ENCODE assay signal across 8 mouse cellular contexts in the genomic region with DNA sequence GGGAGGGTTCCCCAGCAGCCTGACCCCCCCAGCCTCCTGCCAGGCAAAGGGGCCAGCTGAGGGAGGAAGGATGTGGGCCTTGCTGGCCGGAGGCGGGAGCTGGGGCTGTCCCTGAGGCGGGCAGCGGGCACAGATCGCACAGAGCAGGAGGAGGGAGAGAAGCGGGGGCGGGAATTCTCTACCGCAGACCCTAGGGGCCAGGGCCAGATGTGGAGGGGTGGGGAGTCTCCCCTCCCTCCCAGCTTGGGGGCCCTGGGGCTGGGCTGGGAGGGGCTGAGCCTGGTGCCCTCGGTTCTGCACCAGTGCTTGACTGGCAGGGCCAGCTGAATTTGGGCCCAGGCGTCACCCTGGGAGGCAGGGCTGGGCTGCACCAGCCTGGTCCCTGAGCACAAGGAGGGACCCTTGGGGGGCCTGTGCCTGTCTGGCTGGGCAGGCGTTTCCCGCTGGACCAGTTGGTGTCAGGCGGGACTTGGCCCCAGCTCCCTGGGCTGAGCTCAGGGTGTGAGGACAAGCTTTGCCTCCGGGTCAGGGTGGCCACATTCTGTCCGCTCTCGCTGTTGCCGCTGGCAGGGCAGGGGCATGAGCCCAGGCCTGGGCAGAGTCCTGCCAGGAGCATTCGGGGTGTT. TPM values are rescaled to one million over a fixed set of nuclear protein-coding genes. Genes with fewer than 3 reads are reported as not detected.
A peak's percentile ranks its signal among the peaks of the same experiment; 100 is the strongest.
DNase-seq lines count a peak whose midpoint lies in the region; ATAC-seq and TF ChIP-seq lines count a peak whose summit lies in the region.

No protein-coding gene starts in this region.

- H3K36me3 ChIP-seq in hindbrain, embryonic 15.5 days = no peaks in the 10 kb centered on the region
- H3K36me3 ChIP-seq in limb, embryonic 12.5 days = peaks cover 13% of the 10 kb centered on the region; the same call in 1 of the 2 replicates
- H3K36me3 ChIP-seq in midbrain, postnatal 0 days (ENCODE audit: insufficient read depth, low read length) = no peaks in the 10 kb centered on the region

- H3K27ac ChIP-seq in cerebellum, adult 2 months (ENCODE audit: insufficient read depth, low read length) = peak overlapping the region; percentile 67
- H3K27ac ChIP-seq in hindbrain, embryonic 15.5 days (replicated peaks) = peak overlapping the region; percentile 98
- H3K27ac ChIP-seq in limb, embryonic 12.5 days = peak overlapping the region; percentile 98
- H3K27ac ChIP-seq in midbrain, postnatal 0 days (ENCODE audit: low read depth, low read length) = peak overlapping the region; percentile 96

- TF ChIP-seq CTCF in cerebellum, adult 2 months (IDR thresholded peaks at IDR 0.05; ENCODE audit: borderline replicate concordance, insufficient read depth, low read depth, low read length) = no peak
- no peak for TF ChIP-seq CTCF in midbrain, postnatal 0 days (IDR thresholded peaks at IDR 0.05)

- peak overlapping the region; percentile 98 for H3K4me3 ChIP-seq in cerebellum, adult 2 months (replicated peaks; ENCODE audit: insufficient read depth, low read depth, low read length)
- H3K4me3 ChIP-seq in hindbrain, embryonic 15.5 days = peak overlapping the region; percentile 99
- H3K4me3 ChIP-seq in limb, embryonic 12.5 days (replicated peaks) = peak overlapping the region; percentile 96
- H3K4me3 ChIP-seq in midbrain, postnatal 0 days (ENCODE audit: low read depth, low read length) = peak overlapping the region; percentile 95

- H3K4me2 ChIP-seq in hindbrain, embryonic 15.5 days = peak overlapping the region; percentile 95
- H3K4me2 ChIP-seq in limb, embryonic 12.5 days = peak overlapping the region; percentile 97
- H3K4me2 ChIP-seq in midbrain, postnatal 0 days (ENCODE audit: low read depth, low read length, poor library complexity, severe bottlenecking) = peak overlapping the region; percentile 98

- H3K4me1 ChIP-seq in cerebellum, adult 2 months (ENCODE audit: control insufficient read depth, insufficient read depth, low read length) = peaks cover 37% of the 10 kb centered on the region
- H3K4me1 ChIP-seq in hindbrain, embryonic 15.5 days (replicated peaks) = peaks cover 67% of the 10 kb centered on the region
- peaks cover 72% of the 10 kb centered on the region for H3K4me1 ChIP-seq in limb, embryonic 12.5 days (replicated peaks)
- peaks cover 32% of the 10 kb centered on the region for H3K4me1 ChIP-seq in midbrain, postnatal 0 days (ENCODE audit: insufficient read depth, low read length)

- under 1% methylated on average over 18 of the region's 18 CpGs for WGBS in cerebellum, adult 2 months
- 1% methylated on average over 10 of the region's 18 CpGs for WGBS in hindbrain, embryonic 15.5 days
- WGBS in limb, embryonic 12.5 days = 3% methylated on average over 16 of the region's 18 CpGs
- WGBS in midbrain, postnatal 0 days = 2% methylated on average over 16 of the region's 18 CpGs

- H3K9me3 ChIP-seq in hindbrain, embryonic 15.5 days = no peaks in the 10 kb centered on the region
- H3K9me3 ChIP-seq in limb, embryonic 12.5 days = no peaks in the 10 kb centered on the region
- H3K9me3 ChIP-seq in midbrain, postnatal 0 days (ENCODE audit: low read length) = no peaks in the 10 kb centered on the region

- DNase-seq in embryo, embryonic 10 days (ENCODE audit: low spot score) = peak; percentile 47
- DNase-seq in embryo, embryonic 9.5 days (ENCODE audit: extremely low spot score) = no peak
- DNase-seq in cerebellum, adult 2 months = peak; percentile 77 to 79
- peak; percentile 73 for DNase-seq in gastrocnemius, postnatal 10 days
- peak; percentile 40 for DNase-seq in midbrain, postnatal 0 days (ENCODE audit: low spot score)
- peak; percentile 58 for DNase-seq in testis, postnatal 14 days (ENCODE audit: low spot score)

- ATAC-seq in hindbrain, embryonic 15.5 days (ENCODE audit: low FRiP score, low read depth) = peak; percentile 20; the same call in 1 of the 2 replicates
- ATAC-seq in limb, embryonic 12.5 days (ENCODE audit: insufficient number of reproducible peaks, insufficient read depth, low FRiP score, low TSS enrichment, low read depth) = peak; percentile 30
- peak; percentile 13; the same call in 1 of the 2 replicates for ATAC-seq in midbrain, postnatal 0 days (ENCODE audit: low FRiP score)

- no peak for TF ChIP-seq POLR2A in cerebellum, adult 2 months (IDR thresholded peaks at IDR 0.05; ENCODE audit: borderline replicate concordance, insufficient read depth, low read length)

- H3K9ac ChIP-seq in hindbrain, embryonic 15.5 days = peak overlapping the region; percentile 98
- H3K9ac ChIP-seq in limb, embryonic 12.5 days (replicated peaks) = peak overlapping the region; percentile 98
- H3K9ac ChIP-seq in midbrain, postnatal 0 days (replicated peaks; ENCODE audit: low read length, poor library complexity, severe bottlenecking) = peak overlapping the region; percentile 95

- H3K27me3 ChIP-seq in cerebellum, adult 2 months (ENCODE audit: control insufficient read depth, insufficient read depth, low read length) = no peaks in the 10 kb centered on the region
- H3K27me3 ChIP-seq in hindbrain, embryonic 15.5 days = peaks cover 10% of the 10 kb centered on the region
- H3K27me3 ChIP-seq in limb, embryonic 12.5 days = peaks cover 11% of the 10 kb centered on the region
- H3K27me3 ChIP-seq in midbrain, postnatal 0 days (ENCODE audit: insufficient read depth, low read length) = peaks cover 5% of the 10 kb centered on the region; the same call in 1 of the 2 replicates

RNA-seq across cellular contexts. Expression of gene Ahdc1, which starts 2.3 kb away (rescaled TPM):
- polyA plus RNA-seq in cerebellum, adult 2 months (2012; rRNA removed) = 30.8 and 34.3 TPM in 2 replicates
- 10 to 100 TPM; 58.2 to 82.8 TPM for total RNA-seq in gastrocnemius, postnatal 10 days (2021)
- polyA plus RNA-seq in hindbrain, embryonic 15.5 days (2015; fragmentation: Nextera tagmentation; extraction: Ambion mirVana) = 11.8 and 13.9 TPM in 2 replicates
- polyA plus RNA-seq in limb, embryonic 12.5 days (2016; fragmentation: Nextera tagmentation; extraction: Ambion mirVana) = 13.2 and 14.5 TPM in 2 replicates
- 105 and 115 TPM in 2 replicates for total RNA-seq in midbrain, postnatal 0 days (2014; rRNA removed)
- 9.2 and 11.0 TPM in 2 replicates for polyA plus RNA-seq in midbrain, postnatal 0 days (2015; fragmentation: Nextera tagmentation; extraction: Ambion mirVana)

RNA-seq across cellular contexts. Expression of gene Fgr, which starts 39.5 kb away (rescaled TPM):
- 0.32 and 0.38 TPM in 2 replicates for polyA plus RNA-seq in cerebellum, adult 2 months (2012; rRNA removed)
- total RNA-seq in gastrocnemius, postnatal 10 days (2021) = under 1 TPM; 0.09 to 0.54 TPM
- 0.04 and 0.21 TPM in 2 replicates for polyA plus RNA-seq in hindbrain, embryonic 15.5 days (2015; fragmentation: Nextera tagmentation; extraction: Ambion mirVana)
- 0.26 and 0.36 TPM in 2 replicates for polyA plus RNA-seq in limb, embryonic 12.5 days (2016; fragmentation: Nextera tagmentation; extraction: Ambion mirVana)
- total RNA-seq in midbrain, postnatal 0 days (2014; rRNA removed) = 0.33 and 0.47 TPM in 2 replicates
- polyA plus RNA-seq in midbrain, postnatal 0 days (2015; fragmentation: Nextera tagmentation; extraction: Ambion mirVana) = 0.19 TPM in 1 of 2 replicates, not detected in the other
